Mouse (Mus musculus): ENCODE results near the gene Nova2.
A peak's percentile ranks its signal among the peaks of the same experiment; 100 is the strongest.

DNA sequence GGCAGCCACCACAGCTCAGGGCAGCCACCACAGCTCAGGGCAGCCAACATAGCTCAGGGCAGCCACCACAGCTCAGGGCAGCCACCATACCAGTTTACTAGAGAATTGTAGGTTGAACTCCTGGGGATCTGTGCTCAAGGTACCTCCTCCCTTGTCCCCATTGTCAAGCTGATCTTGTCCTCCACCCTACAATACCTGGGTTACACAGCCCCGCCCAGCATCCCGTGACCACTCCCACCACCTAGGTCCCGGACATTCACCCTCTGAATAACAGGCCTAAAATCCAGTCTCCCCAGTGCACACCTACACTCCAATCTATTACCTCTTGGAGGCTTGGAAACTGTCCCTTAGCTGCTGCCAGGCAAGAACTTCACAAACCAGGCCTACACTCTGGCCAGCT lies 20.7 kb upstream of the Nova2 start:
- no peak for TF ChIP-seq POLR2A (IDR thresholded peaks at IDR 0.05; ENCODE audit: insufficient read depth, low read length)
- TF ChIP-seq CTCF (IDR thresholded peaks at IDR 0.05; ENCODE audit: low read depth, low read length), result no peak
- peak; percentile 62; the same call in 1 of the 2 replicates for TF ChIP-seq EP300 (IDR thresholded peaks at IDR 0.05; ENCODE audit: insufficient read depth, low read depth, low read length)
